Mouse (Mus musculus) brain, embryonic 14.5 days (tissue): ENCODE measurements around the gene Alx1. TPM values are rescaled to one million over a fixed set of nuclear protein-coding genes. Genes with fewer than 3 reads are reported as not detected.
A peak's percentile ranks its signal among the peaks of the same experiment; 100 is the strongest.

Experiments used
- DNase-seq: peaks from one replicate; pipeline ENCODE4 v3.0.0-alpha.2; 2011; ENCODE audit warnings: low read depth
- CTCF ChIP-seq: fragments of 200-500 bp; IDR thresholded peaks from 2 replicates; pipeline ENCODE4 v1.5.1; 2012; ENCODE audit warnings: inconsistent platforms, mild to moderate bottlenecking, moderate library complexity, borderline replicate concordance; ENCODE audit not compliant: insufficient read depth, insufficient read length; ENCODE audit errors: extremely low read depth
- POLR2A ChIP-seq: fragments of 200-500 bp; IDR thresholded peaks from 2 replicates; pipeline ENCODE4 v1.6.1; 2012; ENCODE audit warnings: mild to moderate bottlenecking, inconsistent platforms, borderline replicate concordance; ENCODE audit not compliant: poor library complexity, insufficient read depth, insufficient read length, severe bottlenecking; ENCODE audit errors: extremely low read depth
- polyA plus RNA-seq: library from polyadenylated mRNA; depleted of rRNA; stranded (reverse); fragments of >200 nt; gene quantifications from 2 replicates; pipeline ENCODE4 v1.2.3, GENCODE M21; 2012; rRNA removed

The Alx1 gene
- polyA plus RNA-seq, 1 experiment: 0.75 TPM

DNA sequence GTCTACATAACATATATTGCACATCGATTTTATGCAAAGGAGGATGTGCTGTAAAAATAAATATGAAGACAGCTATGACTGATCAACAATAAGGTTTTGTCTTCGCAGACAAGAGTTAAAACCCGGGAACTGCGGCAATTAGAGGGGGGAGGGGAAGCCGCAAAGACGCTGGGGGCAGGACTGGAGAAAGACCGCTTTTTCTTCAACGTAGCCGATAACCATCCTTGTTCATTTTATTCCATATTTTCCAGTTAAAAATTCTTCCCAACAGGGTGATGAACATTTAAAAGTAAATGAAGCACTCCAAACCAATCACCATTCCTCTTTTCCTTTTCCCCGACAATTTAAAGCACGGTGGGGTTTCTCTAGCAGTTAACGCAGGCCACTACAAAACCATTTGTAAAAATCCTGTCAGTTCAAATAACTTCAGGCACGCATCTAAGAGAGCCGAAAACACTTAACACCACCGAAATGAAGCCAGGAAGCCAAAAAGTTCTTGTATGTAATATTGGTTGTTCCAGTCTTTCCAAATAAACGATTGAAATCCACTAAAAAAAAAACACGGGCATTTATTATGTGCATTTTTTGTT lies 3.3 kb downstream of the Alx1 start:
- DNase-seq: peak; percentile 66

DNA sequence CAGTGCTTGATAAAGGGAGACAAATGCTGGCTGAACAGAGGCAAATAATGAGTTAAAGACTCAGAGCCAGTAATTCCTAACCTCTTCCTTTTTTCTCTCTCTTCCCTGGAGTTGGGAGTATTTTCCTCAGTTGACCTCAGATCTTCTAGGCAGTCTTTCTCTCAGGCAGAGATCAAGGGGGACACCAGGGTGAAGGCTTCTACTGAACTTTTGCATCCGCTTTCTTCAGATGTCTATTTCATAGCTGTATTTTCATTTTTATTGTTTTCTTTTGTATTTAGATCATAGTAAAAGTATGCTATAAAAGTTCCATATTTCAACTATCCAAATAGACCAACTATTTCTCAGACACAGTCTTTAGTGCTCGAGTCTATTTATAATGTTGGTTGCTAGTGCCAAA lies 27.5 kb downstream of the Alx1 start:
- TF ChIP-seq CTCF (no peak), POLR2A (no peak)
- no peak for DNase-seq

More for the DNA sequence above, 3.3 kb downstream of the Alx1 start:
- TF ChIP-seq POLR2A (no peak), CTCF (no peak)

DNA sequence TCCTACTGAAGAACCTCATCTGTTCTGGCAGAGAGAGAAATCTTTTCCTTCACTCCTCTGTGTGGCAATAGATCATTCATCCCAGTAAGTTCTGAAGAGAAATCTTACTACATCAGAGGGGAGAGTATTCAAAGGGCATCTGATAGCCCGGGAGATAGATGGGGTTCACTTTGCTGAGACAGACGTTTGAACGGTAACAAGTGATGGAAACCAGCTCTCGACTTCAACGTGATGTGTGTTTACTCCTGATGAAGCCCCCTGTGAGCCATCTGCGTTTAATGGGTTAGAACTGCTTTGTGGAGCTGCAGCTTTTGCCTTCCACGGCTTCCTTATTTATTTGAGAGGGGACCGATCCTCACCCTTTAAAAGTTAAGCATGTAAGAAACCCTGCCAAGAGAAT lies 29.1 kb downstream of the Alx1 start:
- no peak for DNase-seq
- TF ChIP-seq CTCF (no peak), POLR2A (no peak)

DNA sequence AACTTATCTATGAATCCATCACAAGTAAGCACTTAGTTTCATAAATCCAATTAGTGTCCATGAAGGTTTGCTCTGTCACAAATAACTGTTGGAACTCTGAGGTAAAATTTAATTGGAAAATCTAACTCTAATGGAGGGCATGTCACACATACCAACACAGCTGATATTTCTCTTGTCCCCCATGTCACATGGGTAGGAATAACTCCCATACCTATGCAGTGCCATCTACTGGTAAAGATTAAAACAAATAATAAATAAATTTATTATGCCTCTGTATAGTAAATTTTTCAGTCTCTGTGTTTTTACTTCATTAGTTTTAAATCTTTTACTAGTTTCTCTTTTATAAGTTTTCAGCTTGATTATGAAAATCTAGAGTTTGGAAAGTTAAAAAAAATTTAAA lies 30.4 kb downstream of the Alx1 start:
- TF ChIP-seq CTCF (no peak), POLR2A (no peak)
- no peak for DNase-seq

DNA sequence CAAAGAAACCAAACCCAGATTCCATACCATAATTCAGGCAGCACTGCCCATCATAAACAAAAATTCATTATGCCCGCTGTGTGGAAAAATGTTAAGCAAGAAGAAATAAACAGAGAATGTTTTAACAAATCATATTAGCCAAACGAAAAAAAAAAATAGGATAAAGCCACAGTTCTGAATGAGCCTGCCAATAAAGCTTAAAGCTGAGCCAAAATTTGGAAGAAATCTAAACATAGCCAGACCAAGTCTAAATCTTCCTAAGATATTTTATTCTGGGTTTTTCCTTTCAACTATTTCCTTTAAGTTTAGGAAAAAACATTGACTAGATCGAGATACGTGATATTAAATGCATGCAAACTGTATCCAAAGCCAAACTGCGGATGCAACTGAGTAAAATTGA lies 54.9 kb downstream of the Alx1 start:
- DNase-seq: no peak
- TF ChIP-seq CTCF (no peak), POLR2A (no peak)

DNA sequence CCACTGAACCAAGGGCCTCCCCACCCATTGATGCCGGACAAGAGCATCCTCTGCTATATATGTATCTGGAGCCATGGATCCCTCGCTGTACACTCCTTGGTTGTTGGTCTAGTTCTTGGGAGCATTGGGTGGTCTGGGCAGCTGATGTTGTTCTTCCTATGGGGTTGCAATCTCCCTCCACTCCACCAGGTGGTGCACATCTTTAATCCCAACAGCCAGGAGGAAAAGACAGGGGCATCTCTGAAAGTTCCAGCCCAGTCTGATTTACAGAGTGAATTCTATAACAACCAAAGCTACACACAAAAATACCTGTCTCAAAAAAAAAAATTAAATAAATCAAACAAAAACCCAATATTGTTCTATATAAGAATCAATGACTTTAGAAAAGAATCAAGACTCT lies 70.4 kb downstream of the Alx1 start:
- DNase-seq: no peak
- TF ChIP-seq CTCF (no peak), POLR2A (no peak)

Other genes starting within 250 kb of the Alx1 start
- gene Lrriq1, start 206.1 kb upstream of the Alx1 start, polyA plus RNA-seq: 2.1 and 2.7 TPM in 2 replicates